Mouse (Mus musculus): ENCODE data around the gene Rabl6.

Rabl6 gene

GRCm38 (mm10) chr2:25607761-25608622 lies at the start of gene Rabl6:
Rabl6 (minus strand) TSS chr2:25608521.
- DNase-seq: peak; percentile 88

DNA sequence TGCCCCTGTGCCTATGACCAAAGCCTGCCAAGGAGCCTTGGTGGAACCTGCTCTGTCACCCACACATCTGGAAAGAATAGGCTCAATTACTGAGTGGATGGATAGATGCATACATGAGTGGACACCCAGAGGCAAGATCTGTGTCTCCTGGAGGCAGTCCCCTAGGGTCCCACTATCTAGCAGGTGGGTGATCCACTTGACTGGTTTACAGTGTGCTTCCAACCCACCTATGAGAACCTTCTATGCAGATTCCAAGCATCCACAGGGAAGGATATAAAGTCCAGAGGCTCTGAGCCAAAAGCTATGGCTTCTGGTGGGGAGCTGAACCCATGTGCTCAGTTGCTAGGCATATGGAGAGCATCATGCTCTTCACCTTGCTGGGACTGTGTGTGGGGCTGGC lies 49.3 kb upstream of the Rabl6 start, which contains the start of gene Lcn5:
Lcn5 (plus strand) TSS at position 301 of the 400 bp plus-strand sequence.
- DNase-seq: no peak

DNA sequence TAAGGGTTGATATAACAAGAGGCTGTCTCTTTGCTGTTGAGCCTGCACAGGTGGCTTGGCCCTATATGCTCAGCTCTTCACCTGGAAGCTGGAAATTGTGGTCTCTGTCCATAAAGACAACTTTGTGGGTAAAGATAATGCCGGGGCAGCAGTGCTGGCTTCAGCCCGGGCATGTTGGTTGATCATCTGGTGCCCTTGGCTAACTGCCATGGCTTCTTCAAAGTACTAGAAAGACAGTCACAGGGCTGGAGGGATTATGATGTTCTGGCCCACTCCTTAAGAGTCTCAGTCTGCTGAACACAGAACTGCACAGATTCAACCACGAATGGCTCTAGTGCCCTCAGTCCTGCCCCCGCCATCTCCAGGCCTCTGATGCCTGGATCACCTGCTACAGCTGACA lies 48.9 kb upstream of the Rabl6 start:
- no peak for DNase-seq

- DNase-seq: peak; percentile 23
Observed at GRCm38 (mm10) chr2:25656691-25657090, 48.4 kb upstream of the Rabl6 start.

- DNase-seq: no peak
Observed at GRCm38 (mm10) chr2:25654502-25654901, 46.2 kb upstream of the Rabl6 start.

DNA sequence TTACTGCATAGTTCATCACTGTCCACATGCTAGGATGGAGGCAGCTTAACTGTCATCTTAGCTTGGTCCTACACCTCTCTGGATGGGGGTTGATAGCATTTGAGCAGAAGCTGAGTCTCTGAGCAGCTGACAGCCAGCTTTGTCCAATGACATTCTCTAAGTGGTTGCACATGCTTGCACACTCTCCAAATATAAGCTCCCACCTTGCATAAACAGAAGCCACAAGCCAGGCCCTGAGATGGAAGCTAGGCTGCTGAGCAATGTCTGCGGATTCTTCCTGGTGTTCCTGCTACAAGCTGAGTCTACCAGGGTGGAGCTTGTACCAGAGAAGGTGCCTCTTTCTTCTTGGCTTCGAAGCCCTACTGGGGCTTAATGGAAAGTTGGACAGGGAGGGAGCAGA lies 44.6 kb upstream of the Rabl6 start, which contains the start of gene Lcn8:
Lcn8 (plus strand) TSS at position 219 of the 400 bp plus-strand sequence.
- no peak for DNase-seq

DNA sequence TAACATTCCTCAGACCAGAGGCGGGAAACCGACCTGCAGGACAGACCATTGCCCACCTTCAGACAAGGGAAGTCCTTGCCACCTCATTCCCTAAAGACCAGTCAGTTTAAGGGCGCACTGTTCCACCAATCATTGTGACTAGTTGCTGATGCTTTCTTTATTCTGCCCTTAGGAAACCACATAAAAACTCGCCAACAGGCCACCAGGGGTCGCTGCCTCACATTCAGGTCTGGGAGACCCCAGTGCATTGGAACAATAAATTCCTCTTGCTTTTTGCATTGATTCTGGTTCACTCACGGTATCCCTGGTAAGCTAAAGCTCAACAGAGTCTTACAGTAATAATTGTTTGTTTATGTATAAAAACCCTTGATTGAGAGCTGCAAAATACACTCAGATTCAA lies 31.6 kb upstream of the Rabl6 start:
- DNase-seq: peak; percentile 70

- DNase-seq: no peak
Observed at GRCm38 (mm10) chr2:25634046-25634445, 25.7 kb upstream of the Rabl6 start.

DNA sequence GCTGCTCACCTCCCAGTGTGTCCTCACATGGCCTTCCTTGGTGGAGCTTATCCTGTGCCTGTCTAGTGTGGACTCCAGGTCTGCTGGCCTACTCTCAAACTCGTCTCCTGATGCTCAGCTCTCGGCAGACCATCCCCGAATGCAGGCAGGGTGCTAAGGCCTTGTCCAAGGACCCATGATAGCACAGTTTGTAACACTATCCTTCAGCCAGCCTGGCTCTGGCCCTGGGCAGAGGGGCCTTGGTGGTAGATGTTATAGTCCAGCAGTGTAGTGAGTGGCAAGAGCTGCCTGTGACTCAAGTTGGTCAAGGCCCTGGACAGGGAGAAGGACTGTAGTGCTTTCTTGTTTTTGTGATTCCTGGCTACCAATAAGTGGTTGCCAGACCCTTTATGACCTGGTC lies 25.3 kb upstream of the Rabl6 start:
- DNase-seq: no peak

- no peak for DNase-seq
Observed at GRCm38 (mm10) chr2:25628738-25629137, 20.4 kb upstream of the Rabl6 start.

- no peak for DNase-seq
Observed at GRCm38 (mm10) chr2:25627811-25628210, 19.5 kb upstream of the Rabl6 start, which contains the start of gene Fcna. Fcna (minus strand) TSS chr2:25628030.

DNA sequence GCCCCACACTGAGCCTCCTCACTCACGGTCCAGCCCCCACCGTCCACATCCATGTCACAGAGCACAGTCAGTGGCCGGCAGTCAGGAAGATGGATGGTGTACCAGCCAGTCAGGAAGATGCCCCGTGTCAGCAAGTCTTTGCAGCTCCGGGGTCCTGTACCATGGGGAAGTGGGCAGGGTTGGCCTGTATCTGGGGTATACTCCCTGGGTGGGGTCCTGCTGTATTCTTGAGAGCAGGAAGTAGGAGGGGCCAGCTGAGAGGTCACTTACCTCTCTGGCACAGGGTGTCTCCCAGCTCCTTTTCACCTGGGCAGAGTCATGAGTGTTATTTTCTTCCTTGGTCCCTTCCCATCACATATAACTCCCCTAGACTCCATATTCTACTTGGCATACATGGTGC lies 17.7 kb upstream of the Rabl6 start:
- DNase-seq: no peak

GRCm38 (mm10) chr2:25621229-25622200 lies 13.2 kb upstream of the Rabl6 start, which contains the start of gene Tmem141:
Tmem141 (minus strand) TSS chr2:25622005.
- peak; percentile 85 for DNase-seq

DNA sequence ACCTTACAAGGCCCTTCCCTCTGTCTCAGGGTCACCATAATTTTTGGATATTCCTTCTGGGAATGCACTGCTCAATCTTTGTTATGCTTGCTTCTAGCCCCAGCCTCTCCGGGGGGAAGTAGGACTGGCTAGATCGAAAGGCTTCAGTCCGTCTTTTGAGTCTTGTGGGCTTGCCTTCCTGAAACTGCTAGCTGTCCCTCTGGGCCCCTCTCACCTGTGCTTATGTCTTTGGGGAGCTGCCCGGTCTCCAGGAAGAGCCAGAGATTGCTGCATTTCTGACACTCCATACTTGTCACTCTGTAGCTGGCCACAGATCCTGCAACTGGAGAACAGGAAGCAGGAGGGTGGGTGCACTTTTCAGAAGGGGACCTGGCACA lies 12.5 kb upstream of the Rabl6 start:
- DNase-seq: no peak

- DNase-seq: no peak
Observed at GRCm38 (mm10) chr2:25620386-25620785, 12.1 kb upstream of the Rabl6 start.

DNA sequence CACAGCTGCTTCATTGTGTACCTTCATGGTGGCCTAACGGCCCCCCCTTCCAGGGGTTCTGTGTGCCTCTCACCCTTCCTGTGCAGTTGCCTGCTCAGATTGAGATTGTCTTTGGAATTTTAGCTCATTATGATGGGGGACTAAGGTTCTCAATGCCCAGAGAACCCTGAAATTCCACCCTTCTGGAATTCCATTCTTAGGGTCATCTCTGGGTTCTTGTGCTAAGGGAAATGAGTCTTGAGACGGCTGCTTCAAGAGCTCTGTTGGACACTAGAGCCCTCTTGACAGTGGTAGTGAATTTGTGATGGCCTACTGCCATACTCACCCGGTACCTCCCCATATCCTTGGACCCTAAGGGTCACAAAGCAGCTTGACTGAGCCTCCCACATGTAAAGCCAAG lies 9.3 kb upstream of the Rabl6 start, which contains the start of gene Ccdc183:
Ccdc183 (minus strand) TSS at position 101 of the 400 bp plus-strand sequence.
- DNase-seq: no peak

DNA sequence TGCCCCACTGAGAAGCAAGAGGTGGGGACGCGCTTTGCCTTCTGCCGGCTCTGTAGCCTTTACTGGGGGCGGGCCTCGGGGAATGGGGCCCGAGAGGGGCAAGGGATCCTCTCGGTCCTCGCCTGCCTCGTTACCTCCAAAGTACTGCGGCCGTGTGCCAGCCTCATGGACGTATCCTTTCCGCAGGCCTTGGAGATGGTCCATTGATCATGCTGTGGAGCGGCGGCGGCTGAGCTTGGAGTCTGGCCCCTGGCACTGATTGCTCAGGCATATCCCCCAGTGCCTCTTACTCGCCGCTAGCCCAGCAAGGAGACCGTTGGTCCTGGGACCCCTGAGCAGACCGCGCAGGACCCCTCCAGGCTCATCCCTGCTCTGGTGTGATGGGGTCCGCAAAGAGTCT lies 8.1 kb upstream of the Rabl6 start:
- DNase-seq: no peak

GRCm38 (mm10) chr2:25608671-25609070 lies 350 bp upstream of the Rabl6 start:
- DNase-seq: no peak

DNA sequence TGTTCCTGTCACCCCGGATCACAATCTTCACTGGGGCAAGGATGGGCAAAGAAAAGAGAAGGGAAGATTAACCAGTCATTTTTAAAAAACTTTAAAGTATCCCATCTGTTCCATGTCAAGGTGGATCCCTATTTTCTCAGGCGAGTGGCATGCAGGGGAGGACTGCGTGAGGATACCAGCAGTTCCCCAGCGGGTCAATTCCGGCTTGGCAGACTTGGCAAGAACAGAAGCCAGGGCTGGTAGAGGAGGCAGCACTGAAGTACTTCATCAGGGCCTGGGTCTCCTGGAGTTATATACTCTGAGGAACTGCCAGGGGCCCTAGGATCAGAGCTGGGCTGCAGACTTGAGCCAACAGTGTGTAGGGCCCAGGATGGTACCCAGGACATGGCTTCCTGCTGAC lies 5.8 kb downstream of the Rabl6 start:
- DNase-seq: no peak

- no peak for DNase-seq
Observed at GRCm38 (mm10) chr2:25600037-25600436, 8.3 kb downstream of the Rabl6 start.

- no peak for DNase-seq
Observed at GRCm38 (mm10) chr2:25598749-25599148, 9.6 kb downstream of the Rabl6 start.

GRCm38 (mm10) chr2:25596765-25597510 lies 11.4 kb downstream of the Rabl6 start:
- no peak for DNase-seq

- DNase-seq: no peak
Observed at GRCm38 (mm10) chr2:25591863-25592262, 16.5 kb downstream of the Rabl6 start.
